Mouse (Mus musculus): ENCODE results near the gene Mrps18b.
"Not testable (repeated sequence)": the region's sequence is repeated elsewhere in the genome, so short reads cannot be mapped to it uniquely, and the experiment has no call there.

GRCm38 (mm10) chr17:35950946-35951345 lies 34.8 kb upstream of the Mrps18b start:
- not testable (repeated sequence) for TF ChIP-seq CTCF, POLR2A (IDR thresholded peaks at IDR 0.05; ENCODE audit: insufficient read depth, low read depth, low read length)
